Mouse (Mus musculus) heart, postnatal 0 days (tissue): Measurements from ENCODE around the gene Ankrd35. TPM values are rescaled to one million over a fixed set of nuclear protein-coding genes. Genes with fewer than 3 reads are reported as not detected.

Source experiments
- ATAC-seq: fragments of 200-750 bp; cut with Nextera tagmentation; 2 replicates; pipeline ENCODE4 v1.8.0; 2017; ENCODE audit warnings: low read depth, moderate number of reproducible peaks, moderate library complexity; ENCODE audit not compliant: insufficient read depth
- DNase-seq: peaks from one replicate; pipeline ENCODE4 v3.0.0-alpha.2; 2016; ENCODE audit warnings: low spot score
- H3K27ac ChIP-seq: fragments of 300-500 bp; sonication (generic); 2 replicates; pipeline ENCODE4 v1.5.1; 2014; ENCODE audit warnings: low read depth, mild to moderate bottlenecking
- H3K27me3 ChIP-seq: fragments of 300-500 bp; sonication (generic); 2 replicates; pipeline ENCODE4 v1.6.1; 2014; ENCODE audit warnings: low read length, mixed read lengths; ENCODE audit not compliant: control insufficient read depth, insufficient read depth
- H3K36me3 ChIP-seq: fragments of 300-500 bp; sonication (generic); replicated peaks from 2 replicates; pipeline ENCODE4 v1.6.1; 2014; ENCODE audit warnings: low read length, mixed read lengths; ENCODE audit not compliant: control insufficient read depth, insufficient read depth
- H3K4me1 ChIP-seq: fragments of 300-500 bp; sonication (generic); 2 replicates; pipeline ENCODE4 v1.6.1; 2014; ENCODE audit warnings: antibody characterized with exemption; ENCODE audit not compliant: control insufficient read depth, insufficient read depth
- H3K4me2 ChIP-seq: fragments of 300-500 bp; sonication (generic); 2 replicates; pipeline ENCODE4 v1.6.1; 2014; ENCODE audit warnings: low read depth, mild to moderate bottlenecking, low read length, moderate library complexity
- H3K4me3 ChIP-seq: fragments of 300-500 bp; sonication (generic); 2 replicates; pipeline ENCODE4 v1.5.1; 2014; ENCODE audit warnings: low read depth, low read length
- H3K9ac ChIP-seq: fragments of 300-500 bp; sonication (generic); replicated peaks from 2 replicates; pipeline ENCODE4 v1.6.1; 2014; ENCODE audit warnings: low read depth, low read length, mixed read lengths
- H3K9me3 ChIP-seq: fragments of 300-500 bp; sonication (generic); replicated peaks from 2 replicates; pipeline ENCODE4 v1.6.1; 2016; ENCODE audit warnings: low read length; ENCODE audit not compliant: control insufficient read depth
- CTCF ChIP-seq: IDR thresholded peaks from 2 replicates; pipeline ENCODE4 v1.5.1; 2016; ENCODE audit warnings: antibody characterized with exemption, control low read depth, low read depth
- EP300 ChIP-seq: IDR thresholded peaks from 2 replicates; pipeline ENCODE4 v1.6.1; 2016; ENCODE audit warnings: antibody characterized with exemption, low read depth
- WGBS: fragments of 180-500 bp; shearing (Covaris S2); extraction: QIAGEN DNeasy Blood & Tissue Kit; methylation state at CpG from one replicate; pipeline ENCODE4 v1.1.7; 2014; 5-methylcytosine and 5-hydroxymethylcytosine counted together
- polyA plus RNA-seq: library from polyadenylated mRNA; unstranded; fragments of >200 nt; fragmentation: Nextera tagmentation; extraction: Ambion mirVana; gene quantifications from 2 replicates; pipeline ENCODE4 v1.2.1, GENCODE M21; 2015
- total RNA-seq: library from RNA; depleted of rRNA; stranded (reverse); fragments of >200 nt; gene quantifications from 2 replicates; pipeline ENCODE4 v1.2.3, GENCODE M21; 2014; ENCODE audit warnings: low replicate concordance

The Ankrd35 gene
- total and polyA plus RNA-seq, 2 experiments from 2014 or later = 0.31 to 0.88 TPM

GRCm38 (mm10) chr3:96675171-96675570 is 5.2 kb downstream of the Ankrd35 start:
- Histone ChIP-seq H3K4me2 (no peak overlapping the region), H3K4me3 (no peak overlapping the region), H3K36me3 (no peaks in the 10 kb centered on the region), H3K27me3 (peaks cover 15% of the 10 kb centered on the region; the same call in 1 of the 2 replicates), H3K4me1 (no peaks in the 10 kb centered on the region), H3K9me3 (no peaks in the 10 kb centered on the region), H3K9ac (no peak overlapping the region), H3K27ac (no peak overlapping the region)
- ATAC-seq (no peak), DNase-seq (no peak)
- TF ChIP-seq EP300 (no peak), CTCF (no peak)
- 81% methylated on average over 3 of the region's 3 CpGs for WGBS

GRCm38 (mm10) chr3:96675690-96676089 is 5.8 kb downstream of the Ankrd35 start:
- ATAC-seq (no peak), DNase-seq (no peak)
- H3K27ac ChIP-seq = no peak overlapping the region
- H3K9me3 ChIP-seq = no peaks in the 10 kb centered on the region
- TF ChIP-seq EP300 (no peak), CTCF (no peak)
- H3K27me3 ChIP-seq = peaks cover 16% of the 10 kb centered on the region; the same call in 1 of the 2 replicates
- WGBS = 64% methylated on average over 3 of the region's 3 CpGs
- H3K36me3 ChIP-seq = no peaks in the 10 kb centered on the region
- no peaks in the 10 kb centered on the region for H3K4me1 ChIP-seq
- no peak overlapping the region for H3K9ac ChIP-seq
- H3K4me2 ChIP-seq = no peak overlapping the region
- H3K4me3 ChIP-seq = no peak overlapping the region

GRCm38 (mm10) chr3:96678456-96678855 is 8.5 kb downstream of the Ankrd35 start:
- H3K36me3 ChIP-seq = no peaks in the 10 kb centered on the region
- H3K4me1 ChIP-seq = no peaks in the 10 kb centered on the region
- ATAC-seq = no peak
- H3K27ac ChIP-seq = no peak overlapping the region
- no peak overlapping the region for H3K9ac ChIP-seq
- H3K27me3 ChIP-seq = peaks cover 14% of the 10 kb centered on the region
- H3K4me2 ChIP-seq = no peak overlapping the region
- DNase-seq = no peak
- no peak overlapping the region for H3K4me3 ChIP-seq
- no peaks in the 10 kb centered on the region for H3K9me3 ChIP-seq
- TF ChIP-seq EP300 (no peak), CTCF (no peak)
- 61% methylated on average over 7 of the region's 7 CpGs for WGBS

GRCm38 (mm10) chr3:96679159-96679674 is 9.3 kb downstream of the Ankrd35 start:
- ATAC-seq = no peak
- TF ChIP-seq CTCF (no peak), EP300 (no peak)
- 13% methylated on average over 5 of the region's 5 CpGs for WGBS

GRCm38 (mm10) chr3:96680269-96680956 is 10.5 kb downstream of the Ankrd35 start:
- DNase-seq (no peak), ATAC-seq (no peak)
- 31% methylated on average over 12 of the region's 12 CpGs for WGBS
- Histone ChIP-seq H3K4me1 (no peaks in the 10 kb centered on the region), H3K36me3 (no peaks in the 10 kb centered on the region), H3K27me3 (peaks cover 29% of the 10 kb centered on the region), H3K4me3 (no peak overlapping the region), H3K4me2 (no peak overlapping the region), H3K9me3 (no peaks in the 10 kb centered on the region), H3K9ac (no peak overlapping the region), H3K27ac (no peak overlapping the region)
- no peak for TF ChIP-seq EP300
- no peak for TF ChIP-seq CTCF

More at GRCm38 (mm10) chr3:96679159-96679674, 9.3 kb downstream of the Ankrd35 start:
- H3K27ac ChIP-seq = no peak overlapping the region
- no peak overlapping the region for H3K4me3 ChIP-seq
- no peaks in the 10 kb centered on the region for H3K36me3 ChIP-seq
- H3K9ac ChIP-seq = no peak overlapping the region
- H3K4me2 ChIP-seq = no peak overlapping the region
- peaks cover 19% of the 10 kb centered on the region for H3K27me3 ChIP-seq
- no peaks in the 10 kb centered on the region for H3K9me3 ChIP-seq
- no peak for DNase-seq
- no peaks in the 10 kb centered on the region for H3K4me1 ChIP-seq
